Mouse (Mus musculus) stomach, postnatal 0 days (tissue): Measurements from ENCODE around the gene Plce1.

Source experiments
- CTCF ChIP-seq: IDR thresholded peaks from 2 replicates; pipeline ENCODE4 v1.5.1; 2016; ENCODE audit warnings: antibody characterized with exemption, low read depth, mild to moderate bottlenecking, moderate library complexity
- EP300 ChIP-seq: optimal IDR thresholded peaks from 2 replicates; pipeline ENCODE3; 2016; ENCODE audit warnings: antibody characterized with exemption

DNA sequence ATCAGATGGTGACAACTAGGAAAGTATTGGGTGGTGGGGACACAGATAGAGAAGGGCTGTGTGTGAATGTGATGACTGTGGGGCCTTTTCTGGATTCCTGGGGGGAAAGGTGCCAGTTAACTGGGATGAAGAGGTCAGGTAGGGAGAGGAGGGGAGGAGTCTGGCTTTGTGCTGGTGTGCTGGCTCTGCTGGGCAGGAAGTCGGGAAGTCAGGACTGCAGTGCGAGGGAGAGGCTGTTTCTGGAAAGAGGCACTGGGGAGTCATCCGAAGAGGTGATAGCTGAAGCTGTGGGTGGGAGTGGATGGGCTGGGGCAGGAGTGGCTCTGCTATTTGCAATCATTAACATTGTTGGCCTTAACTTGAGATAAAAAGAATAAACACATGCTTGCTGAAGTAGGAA is 23.7 kb downstream of the Plce1 start:
- TF ChIP-seq EP300 (no peak), CTCF (no peak)
